Mouse (Mus musculus) stomach, embryonic 14.5 days (tissue): Measurements from ENCODE around the gene Olfr1228. TPM values are rescaled to one million over a fixed set of nuclear protein-coding genes. Genes with fewer than 3 reads are reported as not detected.

Source experiments
- ATAC-seq: fragments of 200-750 bp; cut with Nextera tagmentation; 2 replicates; pipeline ENCODE4 v1.8.0; 2017; ENCODE audit warnings: low read depth, moderate TSS enrichment; ENCODE audit not compliant: insufficient number of reproducible peaks, insufficient read depth, low FRiP score
- H3K27ac ChIP-seq: fragments of 300-500 bp; sonication (generic); 2 replicates; pipeline ENCODE4 v1.5.1; 2014; ENCODE audit warnings: mild to moderate bottlenecking, low read length, moderate library complexity, mixed read lengths
- H3K27me3 ChIP-seq: fragments of 300-500 bp; sonication (generic); 2 replicates; pipeline ENCODE4 v1.6.1; 2014; ENCODE audit warnings: low read length, control low read depth, mixed read lengths; ENCODE audit not compliant: control insufficient read depth, insufficient read depth
- H3K36me3 ChIP-seq: fragments of 300-500 bp; sonication (generic); 2 replicates; pipeline ENCODE4 v1.6.1; 2014; ENCODE audit warnings: mild to moderate bottlenecking, control low read depth, low read length, moderate library complexity, mixed read lengths; ENCODE audit not compliant: control insufficient read depth, insufficient read depth
- H3K4me1 ChIP-seq: fragments of 300-500 bp; sonication (generic); 2 replicates; pipeline ENCODE4 v1.6.1; 2014; ENCODE audit warnings: low read length, control low read depth, mixed read lengths; ENCODE audit not compliant: control insufficient read depth, insufficient read depth
- H3K4me2 ChIP-seq: fragments of 300-500 bp; sonication (generic); replicated peaks from 2 replicates; pipeline ENCODE4 v1.6.1; 2014; ENCODE audit warnings: low read depth, low read length, control low read depth
- H3K4me3 ChIP-seq: fragments of 300-500 bp; sonication (generic); 2 replicates; pipeline ENCODE4 v1.5.1; 2014; ENCODE audit warnings: low read depth, low read length, control low read depth
- H3K9ac ChIP-seq: fragments of 300-500 bp; sonication (generic); replicated peaks from 2 replicates; pipeline ENCODE4 v1.6.1; 2014; ENCODE audit warnings: low read depth, mild to moderate bottlenecking, control low read depth, low read length, moderate library complexity, mixed read lengths
- H3K9me3 ChIP-seq: fragments of 300-500 bp; sonication (generic); 2 replicates; pipeline ENCODE4 v1.6.1; 2016; ENCODE audit warnings: low read depth, low read length, control low read depth; ENCODE audit not compliant: control insufficient read depth
- WGBS: fragments of 180-500 bp; shearing (Covaris S2); extraction: QIAGEN DNeasy Blood & Tissue Kit; methylation state at CpG from one replicate; pipeline ENCODE4 v1.1.7; 2014; 5-methylcytosine and 5-hydroxymethylcytosine counted together
- polyA plus RNA-seq: library from polyadenylated mRNA; unstranded; fragments of >200 nt; fragmentation: Nextera tagmentation; extraction: Ambion mirVana; gene quantifications from 2 replicates; pipeline ENCODE4 v1.2.1, GENCODE M21; 2014

Olfr1228 gene
- polyA plus RNA-seq, result not detected in 2 replicates

DNA sequence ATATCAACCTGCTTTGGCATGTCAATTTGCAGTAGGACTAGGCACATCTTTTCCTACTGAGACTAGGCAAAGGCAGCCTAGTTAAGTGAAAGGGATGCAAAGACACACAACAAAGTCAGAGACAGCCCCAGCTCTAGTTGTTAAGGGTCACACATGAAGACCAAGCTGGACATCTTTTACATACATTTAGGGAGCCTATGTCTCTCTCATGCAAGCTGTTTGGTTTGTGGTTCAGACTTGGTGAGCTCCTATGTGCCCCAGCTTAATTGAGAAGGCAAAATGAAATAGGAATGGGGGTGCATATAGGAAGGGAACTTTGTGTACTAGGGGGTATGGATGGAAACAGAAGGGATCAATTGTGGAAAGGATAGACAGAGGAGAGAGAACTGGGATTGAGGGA, at the start of gene Olfr1228:
Gene Olfr1228, minus strand, starts transcription at position 101 of the 400 bp plus-strand sequence.
- Histone ChIP-seq H3K9me3 (no peaks in the 10 kb centered on the region), H3K27ac (no peak within 1 kb of the TSS), H3K27me3 (no peaks in the 10 kb centered on the region), H3K9ac (no peak within 1 kb of the TSS), H3K36me3 (no peaks in the 10 kb centered on the region), H3K4me1 (no peaks in the 10 kb centered on the region), H3K4me3 (no peak within 1 kb of the TSS), H3K4me2 (no peak within 1 kb of the TSS)
- no peak for ATAC-seq

DNA sequence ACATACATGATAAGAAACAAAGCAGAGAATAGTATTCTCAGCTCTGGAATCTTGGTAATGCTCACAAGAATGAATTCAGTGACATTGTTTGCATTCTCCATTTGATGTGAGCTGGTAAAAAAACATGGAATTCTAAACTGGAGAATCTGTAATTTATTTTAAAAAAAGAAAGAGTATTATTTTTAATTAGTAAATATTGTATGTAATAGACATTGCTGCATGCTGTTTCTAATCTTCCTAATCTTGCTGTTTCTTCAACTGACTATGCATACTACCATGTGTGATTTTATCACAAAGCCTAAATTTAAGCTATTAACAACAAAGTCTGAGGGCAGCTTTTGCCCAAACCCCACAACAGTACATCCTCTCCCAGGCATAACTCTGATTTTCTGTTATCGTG, 43.3 kb upstream of the Olfr1228 start, which contains the start of gene Olfr1230:
Gene Olfr1230, minus strand, starts transcription at position 101 of the 400 bp plus-strand sequence.
- no peak within 1 kb of the TSS for H3K27ac ChIP-seq
- no peak for ATAC-seq
- no peak within 1 kb of the TSS for H3K4me3 ChIP-seq
- H3K36me3 ChIP-seq, result no peaks in the 10 kb centered on the region
- no peaks in the 10 kb centered on the region for H3K9me3 ChIP-seq
- H3K9ac ChIP-seq, result no peak within 1 kb of the TSS
- no peaks in the 10 kb centered on the region for H3K4me1 ChIP-seq
- 70% methylated on average over 1 of the region's 1 CpGs for WGBS
- H3K4me2 ChIP-seq, result no peak within 1 kb of the TSS
- H3K27me3 ChIP-seq, result no peaks in the 10 kb centered on the region

DNA sequence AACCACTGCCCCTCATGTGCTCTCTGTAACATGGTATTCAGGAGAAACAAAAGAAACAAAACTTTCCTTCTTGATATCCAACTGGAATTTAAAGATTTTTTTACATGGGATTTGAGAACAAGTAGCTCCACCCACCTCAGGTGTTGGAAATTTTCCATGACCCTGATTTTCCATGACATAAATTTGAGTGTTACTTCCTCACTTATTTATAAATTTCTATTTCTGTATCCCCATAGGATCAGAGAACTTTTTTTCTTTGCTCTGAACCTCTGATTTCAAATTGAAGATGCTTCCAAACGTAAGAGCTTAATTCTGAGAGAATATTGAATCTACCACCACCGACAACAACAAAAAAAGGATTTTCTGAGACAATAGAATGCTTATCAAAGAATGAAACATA, 34.1 kb upstream of the Olfr1228 start, which contains the start of gene Olfr1229:
Gene Olfr1229, minus strand, starts transcription at position 101 of the 400 bp plus-strand sequence.
- no peak within 1 kb of the TSS for H3K27ac ChIP-seq
- WGBS, result 72% methylated on average over 2 of the region's 2 CpGs

DNA sequence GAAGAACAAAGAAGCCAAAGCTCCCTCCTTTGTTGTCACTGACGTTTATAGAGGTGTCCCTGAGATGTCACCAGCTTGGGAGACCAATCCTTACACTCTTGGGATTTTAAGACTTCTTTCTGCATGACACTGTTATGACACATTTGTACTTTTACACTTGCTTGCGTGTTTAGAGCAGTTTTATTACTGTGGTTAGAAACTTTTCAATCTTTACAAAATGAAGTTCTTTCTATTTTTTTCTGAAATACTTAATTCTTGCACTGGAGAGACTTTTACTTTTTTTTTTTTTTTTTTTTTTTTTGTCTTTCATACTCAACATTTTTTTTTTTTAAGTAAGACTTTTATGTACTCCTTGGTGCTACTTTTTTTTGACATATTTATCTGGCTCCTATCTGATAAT, 53.9 kb downstream of the Olfr1228 start, which contains the start of gene Olfr1226:
Gene Olfr1226, minus strand, starts transcription at position 101 of the 400 bp plus-strand sequence.
- Histone ChIP-seq H3K27me3 (no peaks in the 10 kb centered on the region), H3K4me2 (no peak within 1 kb of the TSS), H3K9me3 (no peaks in the 10 kb centered on the region), H3K4me3 (no peak within 1 kb of the TSS), H3K27ac (no peak within 1 kb of the TSS), H3K36me3 (no peaks in the 10 kb centered on the region), H3K9ac (no peak within 1 kb of the TSS), H3K4me1 (no peaks in the 10 kb centered on the region)
- ATAC-seq, result no peak
- 68% methylated on average over 2 of the region's 2 CpGs for WGBS

More for the DNA sequence above, 34.1 kb upstream of the Olfr1228 start, which contains the start of gene Olfr1229:
- no peaks in the 10 kb centered on the region for H3K27me3 ChIP-seq
- H3K4me3 ChIP-seq, result no peak within 1 kb of the TSS
- H3K36me3 ChIP-seq, result no peaks in the 10 kb centered on the region
- no peaks in the 10 kb centered on the region for H3K9me3 ChIP-seq
- no peak for ATAC-seq
- no peaks in the 10 kb centered on the region for H3K4me1 ChIP-seq
- no peak within 1 kb of the TSS for H3K4me2 ChIP-seq
- H3K9ac ChIP-seq, result no peak within 1 kb of the TSS

Other genes with a start within 250 kb of the Olfr1228 start
- gene Olfr1215, start 247.1 kb downstream of the Olfr1228 start, polyA plus RNA-seq, result not detected in 2 replicates
- not detected in 2 replicates for gene Olfr1216, start 235.7 kb downstream of the Olfr1228 start, polyA plus RNA-seq
- gene Olfr1217, start 222.0 kb downstream of the Olfr1228 start, polyA plus RNA-seq, result not detected in 2 replicates
- gene Olfr1218, start 192.9 kb downstream of the Olfr1228 start, polyA plus RNA-seq, result not detected in 2 replicates
- gene Olfr1219, start 170.5 kb downstream of the Olfr1228 start, polyA plus RNA-seq, result not detected in 2 replicates
- gene Olfr1220, start 147.2 kb downstream of the Olfr1228 start, polyA plus RNA-seq, result not detected in 2 replicates
- not detected in 2 replicates for gene Olfr1221, start 136.8 kb downstream of the Olfr1228 start, polyA plus RNA-seq
- not detected in 2 replicates for gene Olfr1222, start 121.0 kb downstream of the Olfr1228 start, polyA plus RNA-seq
- not detected in 2 replicates for gene Olfr1223, start 102.5 kb downstream of the Olfr1228 start, polyA plus RNA-seq
- not detected in 2 replicates for gene Olfr1224-ps1, start 90.0 kb downstream of the Olfr1228 start, polyA plus RNA-seq
- gene Olfr1225, start 79.4 kb downstream of the Olfr1228 start, polyA plus RNA-seq, result not detected in 2 replicates
- gene Olfr1226, start 54.0 kb downstream of the Olfr1228 start, polyA plus RNA-seq, result not detected in 2 replicates
- gene Olfr1229, start 34.0 kb upstream of the Olfr1228 start, polyA plus RNA-seq, result not detected in 2 replicates
- not detected in 2 replicates for gene Olfr1230, start 43.2 kb upstream of the Olfr1228 start, polyA plus RNA-seq
- gene Olfr1231, start 53.0 kb upstream of the Olfr1228 start, polyA plus RNA-seq, result not detected in 2 replicates
- gene Olfr1232, start 75.6 kb upstream of the Olfr1228 start, polyA plus RNA-seq, result not detected in 2 replicates
- gene Olfr1233, start 88.3 kb upstream of the Olfr1228 start, polyA plus RNA-seq, result not detected in 2 replicates
- gene Olfr1234, start 110.8 kb upstream of the Olfr1228 start, polyA plus RNA-seq, result not detected in 2 replicates
- gene Olfr1238, start 155.6 kb upstream of the Olfr1228 start, polyA plus RNA-seq, result not detected in 2 replicates
- not detected in 2 replicates for gene Olfr1239, start 166.3 kb upstream of the Olfr1228 start, polyA plus RNA-seq
- gene Olfr1240, start 188.9 kb upstream of the Olfr1228 start, polyA plus RNA-seq, result not detected in 2 replicates
- gene Olfr1241, start 233.1 kb upstream of the Olfr1228 start, polyA plus RNA-seq, result not detected in 2 replicates
- gene Olfr1242, start 244.3 kb upstream of the Olfr1228 start, polyA plus RNA-seq, result not detected in 2 replicates